Mouse (Mus musculus) MEL (cell line): ENCODE results near the gene Hspa1b. TPM values are rescaled to one million over a fixed set of nuclear protein-coding genes. Genes with fewer than 3 reads are reported as not detected.
A peak's percentile ranks its signal among the peaks of the same experiment; 100 is the strongest.
"Not testable (repeated sequence)": the region's sequence is repeated elsewhere in the genome, so short reads cannot be mapped to it uniquely, and the experiment has no call there.

Experiments
- DNase-seq: peaks from one replicate; pipeline ENCODE4 v3.0.0; 2011; ENCODE audit warnings: low read depth, low spot score
- H3K27ac ChIP-seq: 2 replicates; pipeline ENCODE4 v1.5.1; 2012; ENCODE audit warnings: low read depth, mild to moderate bottlenecking, control low read depth, low read length, moderate library complexity; ENCODE audit not compliant: control insufficient read depth
- H3K27me3 ChIP-seq, 2 experiments: fragments of 150-350 bp in 1 of 2; sonication (generic) in 1 of 2; 2 replicates each; pipeline ENCODE4 v1.6.1; 2012; ENCODE audit warnings: low read length in 2 of 2, mild to moderate bottlenecking in 2 of 2, improper control_type of control experiment in 1 of 2, moderate library complexity in 1 of 2; ENCODE audit not compliant: insufficient read depth in 2 of 2, control insufficient read depth in 1 of 2
- H3K36me3 ChIP-seq, 2 experiments: 2 replicates each; pipeline ENCODE4 v1.6.1; 2012 to 2014; ENCODE audit warnings: low read length in 2 of 2, improper control_type of control experiment in 1 of 2, inconsistent platforms in 1 of 2, mild to moderate bottlenecking in 1 of 2; ENCODE audit not compliant: insufficient read depth in 2 of 2, control insufficient read depth in 1 of 2
- H3K4me1 ChIP-seq, 2 experiments: fragments of 150-350 bp in 1 of 2; sonication (generic) in 1 of 2; 2 replicates each; pipeline ENCODE4 v1.6.1; 2012; ENCODE audit warnings: low read length in 2 of 2, improper control_type of control experiment in 1 of 2, mild to moderate bottlenecking in 1 of 2; ENCODE audit not compliant: insufficient read depth in 2 of 2, control insufficient read depth in 1 of 2
- H3K4me3 ChIP-seq, 2 experiments: fragments of 150-350 bp in 1 of 2; sonication (generic) in 1 of 2; 2 replicates each; pipeline ENCODE4 v1.5.1; 2012; ENCODE audit warnings: low read depth in 2 of 2, low read length in 2 of 2, mild to moderate bottlenecking in 2 of 2, moderate library complexity in 2 of 2, control low read depth in 1 of 2, improper control_type of control experiment in 1 of 2; ENCODE audit not compliant: control insufficient read depth in 1 of 2, insufficient read depth in 1 of 2
- H3K79me2 ChIP-seq: 2 replicates; pipeline ENCODE4 v1.6.1; 2012; ENCODE audit warnings: mild to moderate bottlenecking, low read length, moderate library complexity; ENCODE audit not compliant: control insufficient read depth, poor library complexity, insufficient read depth
- H3K9ac ChIP-seq: 2 replicates; pipeline ENCODE4 v1.6.1; 2012; ENCODE audit warnings: low read depth, mild to moderate bottlenecking, control low read depth, low read length, moderate library complexity; ENCODE audit not compliant: control insufficient read depth, poor library complexity, severe bottlenecking
- H3K9me3 ChIP-seq: fragments of 150-350 bp; sonication (generic); replicated peaks from 2 replicates; pipeline ENCODE4 v1.6.1; 2012; ENCODE audit warnings: mild to moderate bottlenecking, low read length, improper control_type of control experiment, moderate library complexity; ENCODE audit not compliant: insufficient read depth
- CHD2 ChIP-seq: IDR thresholded peaks from 2 replicates; pipeline ENCODE4 v1.6.1; 2011; ENCODE audit warnings: low read length, improper control_type of control experiment
- CTCF ChIP-seq, 3 experiments: IDR thresholded peaks in 2 of 3; conservative IDR thresholded peaks in 1 of 3; 2 replicates each; pipeline ENCODE4 v1.5.1; 2011 to 2012; ENCODE audit warnings: low read length in 3 of 3, low read depth in 2 of 3, mild to moderate bottlenecking in 2 of 3, improper control_type of control experiment in 1 of 3, inconsistent platforms in 1 of 3, mixed read lengths in 1 of 3, moderate library complexity in 1 of 3; ENCODE audit not compliant: control insufficient read depth in 1 of 3, insufficient read depth in 1 of 3, poor library complexity in 1 of 3, severe bottlenecking in 1 of 3
- E2F4 ChIP-seq: IDR thresholded peaks from 2 replicates; pipeline ENCODE4 v1.6.1; 2011; ENCODE audit warnings: low read depth, low read length, improper control_type of control experiment, borderline replicate concordance
- ELF1 ChIP-seq: IDR thresholded peaks from 2 replicates; pipeline ENCODE4 v1.6.1; 2014; ENCODE audit warnings: low read depth, mild to moderate bottlenecking, inconsistent platforms, low read length, improper control_type of control experiment, moderate library complexity
- EP300 ChIP-seq, 2 experiments: IDR thresholded peaks; 2 replicates each; pipeline ENCODE4 v1.6.1; 2011; ENCODE audit warnings: improper control_type of control experiment in 2 of 2, low read length in 2 of 2, low read depth in 1 of 2, mild to moderate bottlenecking in 1 of 2
- MYB ChIP-seq: IDR thresholded peaks from 2 replicates; pipeline ENCODE4 v1.6.1; 2011; ENCODE audit warnings: mild to moderate bottlenecking, low read depth, low read length, improper control_type of control experiment
- NELFE ChIP-seq: IDR thresholded peaks from 2 replicates; pipeline ENCODE4 v1.6.1; 2011; ENCODE audit warnings: low read depth, low read length, improper control_type of control experiment
- RAD21 ChIP-seq: IDR thresholded peaks from 2 replicates; pipeline ENCODE4 v1.6.1; 2011; ENCODE audit warnings: mild to moderate bottlenecking, low read depth, low read length, improper control_type of control experiment
- SIN3A ChIP-seq: IDR thresholded peaks from 2 replicates; pipeline ENCODE4 v1.6.1; 2012; ENCODE audit warnings: low read length, improper control_type of control experiment, inconsistent platforms
- SMC3 ChIP-seq: IDR thresholded peaks from 2 replicates; pipeline ENCODE4 v1.6.1; 2011; ENCODE audit warnings: low read depth, low read length, improper control_type of control experiment
- TBP ChIP-seq: IDR thresholded peaks from 2 replicates; pipeline ENCODE4 v1.8.0; 2011; ENCODE audit warnings: low read depth, low read length, improper control_type of control experiment
- TCF12 ChIP-seq: IDR thresholded peaks from 2 replicates; pipeline ENCODE4 v1.6.1; 2014; ENCODE audit warnings: low read depth, mild to moderate bottlenecking, inconsistent platforms, low read length, improper control_type of control experiment, moderate library complexity
- USF1 ChIP-seq: IDR thresholded peaks from 2 replicates; pipeline ENCODE4 v1.6.1; 2014; ENCODE audit warnings: low read depth, mild to moderate bottlenecking, inconsistent platforms, low read length, improper control_type of control experiment, moderate library complexity
- ZC3H11A ChIP-seq: IDR thresholded peaks from 2 replicates; pipeline ENCODE4 v1.6.1; 2012; ENCODE audit warnings: low read depth, mild to moderate bottlenecking, inconsistent platforms, low read length, improper control_type of control experiment
- ZNF384 ChIP-seq: IDR thresholded peaks from 2 replicates; pipeline ENCODE4 v1.6.1; 2012; ENCODE audit warnings: low read depth, mild to moderate bottlenecking, inconsistent platforms, low read length, improper control_type of control experiment
- polyA plus RNA-seq, 2 experiments: library from polyadenylated mRNA; stranded (reverse) in 1 of 2; unstranded in 1 of 2; fragments of >175 nt in 1 of 2; fragments of >200 nt in 1 of 2; gene quantifications; 2 replicates each; pipeline versions ENCODE4 v1.2.1 to v1.2.4; 2012; ENCODE audit warnings: low replicate concordance in 2 of 2, low read depth in 1 of 2; ENCODE audit not compliant: insufficient read length in 2 of 2, insufficient read depth in 1 of 2, missing spikeins in 1 of 2
- total RNA-seq: library from RNA; depleted of rRNA; stranded (reverse); fragments of 300-350 nt; gene quantifications from 2 replicates; pipeline ENCODE4 v1.2.3, GENCODE M21; 2012

Gene Hspa1b
- total and polyA plus RNA-seq, 3 experiments, result 0.04 TPM; not detected in 2

GRCm38 (mm10) chr17:34957291-34957690, 1.7 kb downstream of the Hspa1b start:
- H3K27ac ChIP-seq, DNase-seq, H3K27me3 ChIP-seq, H3K9me3 ChIP-seq, H3K36me3 ChIP-seq, H3K4me3 ChIP-seq, H3K79me2 ChIP-seq, H3K9ac ChIP-seq, H3K4me1 ChIP-seq: not testable (repeated sequence)

- peak; percentile 53 for DNase-seq
- TF ChIP-seq TCF12 (no peak), SMC3 (peak; percentile 70), RAD21 (peak; percentile 74), EP300 (IDR thresholded peaks at IDR 0.05; ENCODE audit: low read depth in 1 of 2, low read length in 2 of 2) (no peak), CTCF (IDR thresholded peaks at IDR 0.05 in 2 of 3, conservative IDR thresholded peaks at IDR 0.05 in 1 of 3; ENCODE audit: control insufficient read depth in 1 of 3, insufficient read depth in 1 of 3, low read depth in 2 of 3, low read length in 3 of 3, poor library complexity in 1 of 3, severe bottlenecking in 1 of 3) (peak in 1 of 3 experiments; percentile 63; a peak in 3 of 6 replicates), NELFE (no peak), TBP (no peak), USF1 (no peak), ZNF384 (peak; percentile 73), ELF1 (no peak), MYB (no peak), ZC3H11A (peak; percentile 54), E2F4 (no peak), SIN3A (0 out of 2 replicates have a peak, but pooled peaks have one; percentile 24)
Measured at GRCm38 (mm10) chr17:34956340-34956739, 2.7 kb downstream of the Hspa1b start.

GRCm38 (mm10) chr17:34955884-34956283, 3.2 kb downstream of the Hspa1b start:
- Histone ChIP-seq H3K36me3 (peaks cover 0 to under 1% of the 10 kb centered on the region in 2 experiments; a peak in 1 of 4 replicates), H3K4me1 (peaks cover 0 to 3% of the 10 kb centered on the region in 2 experiments; a peak in 1 of 4 replicates), H3K9me3 (no peaks in the 10 kb centered on the region), H3K4me3 (no peak overlapping the region), H3K27me3 (no peaks in the 10 kb centered on the region), H3K79me2 (peaks cover 14% of the 10 kb centered on the region), H3K27ac (no peak overlapping the region), H3K9ac (no peak overlapping the region)
- TF ChIP-seq CHD2, result no peak
- DNase-seq, result no peak

More at GRCm38 (mm10) chr17:34956340-34956739, 2.7 kb downstream of the Hspa1b start:
- H3K9ac ChIP-seq, result no peak overlapping the region
- H3K27me3 ChIP-seq, result no peaks in the 10 kb centered on the region
- H3K4me3 ChIP-seq, result no peak overlapping the region
- H3K27ac ChIP-seq, result no peak overlapping the region
- peaks cover 9% of the 10 kb centered on the region for H3K79me2 ChIP-seq
- H3K36me3 ChIP-seq, result no peaks in the 10 kb centered on the region
- H3K4me1 ChIP-seq, result peaks cover 0 to 3% of the 10 kb centered on the region in 2 experiments; a peak in 1 of 4 replicates
- no peaks in the 10 kb centered on the region for H3K9me3 ChIP-seq
